Mouse (Mus musculus): ENCODE results near the gene Yju2. TPM values are rescaled to one million over a fixed set of nuclear protein-coding genes. Genes with fewer than 3 reads are reported as not detected.

Gene Yju2
- polyA plus RNA-seq, 1 experiment from 2014 or later: 10.2 TPM

- H3K4me1 ChIP-seq (replicated peaks; ENCODE audit: control insufficient read depth, insufficient read depth, low read length): peaks cover 11% of the 10 kb centered on the region; the same call in 1 of the 2 replicates
- peak overlapping the region; percentile 87 for H3K4me3 ChIP-seq (ENCODE audit: low read depth, low read length)
- peaks cover 20% of the 10 kb centered on the region; the same call in 1 of the 2 replicates for H3K36me3 ChIP-seq (ENCODE audit: control insufficient read depth, insufficient read depth)
- no peak for TF ChIP-seq CTCF (IDR thresholded peaks at IDR 0.05; ENCODE audit: low read depth)
- H3K4me2 ChIP-seq (replicated peaks; ENCODE audit: low read depth): peak overlapping the region; percentile 94
- peak overlapping the region; percentile 58 for H3K9ac ChIP-seq (ENCODE audit: low read depth, low read length)
- no peaks in the 10 kb centered on the region for H3K27me3 ChIP-seq (replicated peaks; ENCODE audit: control insufficient read depth, insufficient read depth, low read length)
- no peaks in the 10 kb centered on the region for H3K9me3 ChIP-seq (ENCODE audit: control insufficient read depth)
- H3K27ac ChIP-seq (ENCODE audit: low read depth, low read length): peak overlapping the region; percentile 79
- peak; percentile 86 for ATAC-seq
- WGBS: under 1% methylated on average over 21 of the region's 21 CpGs
Observed at GRCm38 (mm10) chr17:56008356-56009087, 49.6 kb downstream of the Yju2 start.

DNA sequence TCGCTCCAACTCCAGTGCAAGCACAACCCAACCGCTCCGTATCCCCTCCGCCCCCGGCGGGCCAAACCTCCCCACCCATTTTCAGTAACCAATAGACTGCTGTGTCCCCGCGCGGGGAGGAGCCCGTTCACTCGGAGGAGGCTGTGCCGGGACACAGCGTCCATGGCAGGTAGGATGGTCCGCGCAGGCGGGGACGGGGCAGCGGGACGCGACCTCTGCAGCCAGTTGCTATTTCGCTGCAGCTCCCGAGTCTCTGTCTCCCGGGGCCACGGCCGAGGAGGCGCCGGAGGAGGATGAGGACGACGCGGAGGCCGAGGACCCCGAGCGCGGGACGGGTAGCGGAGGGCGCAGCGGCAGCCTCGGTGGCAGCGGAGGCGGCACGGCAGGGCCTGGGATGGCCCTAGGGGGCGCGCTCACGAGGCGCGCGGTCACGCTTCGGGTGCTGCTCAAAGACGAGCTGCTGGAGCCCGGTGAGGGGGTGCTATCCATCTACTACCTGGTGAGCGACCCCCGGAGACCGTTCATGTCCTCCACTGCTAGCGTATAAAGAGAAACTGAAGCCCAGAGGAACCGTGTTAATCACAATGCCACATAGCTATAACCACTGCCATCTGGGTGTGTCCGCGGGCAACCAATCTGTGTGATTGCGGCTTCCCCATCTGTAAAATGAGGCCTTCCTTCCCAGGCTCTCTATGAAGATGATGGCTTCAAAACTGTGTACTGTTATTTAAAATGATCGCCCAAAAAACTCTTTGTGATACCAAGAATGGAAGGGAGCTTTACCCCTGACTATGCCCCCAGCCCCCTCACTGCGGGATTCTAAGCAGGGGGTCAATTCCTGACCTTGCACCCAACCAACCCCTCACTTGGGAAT lies 50.4 kb downstream of the Yju2 start:
- Histone ChIP-seq H3K27ac (ENCODE audit: low read depth, low read length) (peak overlapping the region; percentile 79), H3K27me3 (replicated peaks; ENCODE audit: control insufficient read depth, insufficient read depth, low read length) (no peaks in the 10 kb centered on the region), H3K36me3 (ENCODE audit: control insufficient read depth, insufficient read depth) (peaks cover 22% of the 10 kb centered on the region; the same call in 1 of the 2 replicates), H3K9ac (ENCODE audit: low read depth, low read length) (peak overlapping the region; percentile 58), H3K4me2 (replicated peaks; ENCODE audit: low read depth) (peak overlapping the region; percentile 94), H3K4me1 (replicated peaks; ENCODE audit: control insufficient read depth, insufficient read depth, low read length) (peaks cover 11% of the 10 kb centered on the region; the same call in 1 of the 2 replicates), H3K9me3 (ENCODE audit: control insufficient read depth) (no peaks in the 10 kb centered on the region), H3K4me3 (ENCODE audit: low read depth, low read length) (peak overlapping the region; percentile 87)
- peak; percentile 77 for ATAC-seq
- WGBS: 1% methylated on average over 61 of the region's 62 CpGs
- peak; percentile 75 for TF ChIP-seq CTCF (IDR thresholded peaks at IDR 0.05; ENCODE audit: low read depth)

DNA sequence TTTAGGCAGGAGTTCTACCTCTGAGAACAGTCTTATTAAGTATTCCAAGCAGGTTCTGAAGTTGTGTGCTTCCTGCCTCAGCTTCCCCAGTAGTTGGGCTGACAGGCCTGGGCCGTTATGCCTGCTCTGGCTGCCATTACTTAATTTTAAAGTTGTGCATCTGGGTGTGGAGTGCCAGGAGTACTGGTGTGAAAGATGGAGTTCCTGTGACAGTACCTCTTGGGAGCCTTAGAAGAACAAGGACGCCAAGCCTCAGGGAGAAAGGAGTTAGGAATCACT lies 51.0 kb downstream of the Yju2 start:
- Histone ChIP-seq H3K4me2 (replicated peaks; ENCODE audit: low read depth) (peak overlapping the region; percentile 94), H3K36me3 (ENCODE audit: control insufficient read depth, insufficient read depth) (peaks cover 25% of the 10 kb centered on the region; the same call in 1 of the 2 replicates), H3K4me3 (ENCODE audit: low read depth, low read length) (peak overlapping the region; percentile 87), H3K4me1 (replicated peaks; ENCODE audit: control insufficient read depth, insufficient read depth, low read length) (peaks cover 11% of the 10 kb centered on the region; the same call in 1 of the 2 replicates), H3K27ac (ENCODE audit: low read depth, low read length) (no peak overlapping the region), H3K9ac (ENCODE audit: low read depth, low read length) (peak overlapping the region; percentile 58; the same call in 1 of the 2 replicates), H3K27me3 (replicated peaks; ENCODE audit: control insufficient read depth, insufficient read depth, low read length) (no peaks in the 10 kb centered on the region), H3K9me3 (ENCODE audit: control insufficient read depth) (no peaks in the 10 kb centered on the region)
- ATAC-seq: no peak
- TF ChIP-seq CTCF (IDR thresholded peaks at IDR 0.05; ENCODE audit: low read depth): no peak
- WGBS: 38% methylated on average over 2 of the region's 2 CpGs

DNA sequence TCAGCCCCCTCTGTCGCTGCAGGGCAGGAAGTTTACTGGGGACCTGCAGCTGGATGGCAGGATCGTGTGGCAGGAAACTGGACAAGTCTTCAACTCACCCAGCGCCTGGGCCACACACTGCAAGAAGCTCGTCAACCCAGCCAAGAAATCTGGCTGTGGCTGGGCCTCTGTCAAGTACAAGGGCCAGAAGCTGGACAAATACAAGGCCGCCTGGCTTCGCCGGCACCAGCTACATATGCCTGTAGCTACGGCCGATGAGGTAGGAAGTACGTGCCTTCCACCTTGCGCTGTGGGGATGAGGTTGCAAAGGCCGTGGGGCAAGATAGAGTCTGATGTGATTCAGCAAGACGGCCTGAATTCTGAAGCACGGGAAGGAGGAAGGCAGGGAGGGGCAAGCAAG lies 51.4 kb downstream of the Yju2 start:
- no peak for ATAC-seq
- 59% methylated on average over 14 of the region's 14 CpGs for WGBS
- Histone ChIP-seq H3K36me3 (ENCODE audit: control insufficient read depth, insufficient read depth) (peaks cover 29% of the 10 kb centered on the region), H3K9me3 (ENCODE audit: control insufficient read depth) (no peaks in the 10 kb centered on the region), H3K4me1 (replicated peaks; ENCODE audit: control insufficient read depth, insufficient read depth, low read length) (peaks cover 11% of the 10 kb centered on the region; the same call in 1 of the 2 replicates), H3K4me3 (ENCODE audit: low read depth, low read length) (peak overlapping the region; percentile 87), H3K4me2 (replicated peaks; ENCODE audit: low read depth) (peak overlapping the region; percentile 94), H3K27ac (ENCODE audit: low read depth, low read length) (no peak overlapping the region), H3K9ac (ENCODE audit: low read depth, low read length) (0 out of 2 replicates have a peak overlapping the region, but pooled peaks have one; percentile 58), H3K27me3 (replicated peaks; ENCODE audit: control insufficient read depth, insufficient read depth, low read length) (no peaks in the 10 kb centered on the region)
- TF ChIP-seq CTCF (IDR thresholded peaks at IDR 0.05; ENCODE audit: low read depth): no peak

DNA sequence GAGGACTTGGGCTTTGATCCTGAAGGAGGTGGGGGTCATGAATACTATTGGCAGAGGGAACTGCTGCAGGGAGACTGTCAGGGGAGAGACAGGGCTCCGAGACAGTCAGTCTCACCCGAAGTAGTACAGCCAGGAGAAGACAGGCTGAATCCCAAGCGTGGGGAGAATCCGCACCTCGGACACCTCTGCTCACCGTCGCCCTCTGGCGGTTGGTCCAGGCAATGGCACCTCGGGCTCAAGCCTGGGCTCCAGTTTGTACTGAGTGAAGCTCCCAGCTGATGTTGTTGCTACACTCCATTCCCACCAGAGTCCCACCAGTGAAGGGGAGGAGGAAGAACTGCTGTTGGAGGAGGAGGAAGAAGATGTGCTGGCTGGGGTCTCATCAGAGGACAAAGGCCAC lies 51.8 kb downstream of the Yju2 start:
- Histone ChIP-seq H3K27ac (ENCODE audit: low read depth, low read length) (no peak overlapping the region), H3K9me3 (ENCODE audit: control insufficient read depth) (no peaks in the 10 kb centered on the region), H3K27me3 (replicated peaks; ENCODE audit: control insufficient read depth, insufficient read depth, low read length) (no peaks in the 10 kb centered on the region), H3K9ac (ENCODE audit: low read depth, low read length) (0 out of 2 replicates have a peak overlapping the region, but pooled peaks have one; percentile 58), H3K36me3 (ENCODE audit: control insufficient read depth, insufficient read depth) (peaks cover 33% of the 10 kb centered on the region), H3K4me2 (replicated peaks; ENCODE audit: low read depth) (peak overlapping the region; percentile 94), H3K4me3 (ENCODE audit: low read depth, low read length) (peak overlapping the region; percentile 6), H3K4me1 (replicated peaks; ENCODE audit: control insufficient read depth, insufficient read depth, low read length) (peaks cover 11% of the 10 kb centered on the region; the same call in 1 of the 2 replicates)
- 7% methylated on average over 7 of the region's 9 CpGs for WGBS
- peak; percentile 98 for TF ChIP-seq CTCF (IDR thresholded peaks at IDR 0.05; ENCODE audit: low read depth)
- no peak for ATAC-seq

- Histone ChIP-seq H3K4me2 (replicated peaks; ENCODE audit: low read depth) (no peak overlapping the region), H3K27me3 (replicated peaks; ENCODE audit: control insufficient read depth, insufficient read depth, low read length) (no peaks in the 10 kb centered on the region), H3K9ac (ENCODE audit: low read depth, low read length) (no peak overlapping the region), H3K4me1 (replicated peaks; ENCODE audit: control insufficient read depth, insufficient read depth, low read length) (peaks cover 11% of the 10 kb centered on the region; the same call in 1 of the 2 replicates), H3K27ac (ENCODE audit: low read depth, low read length) (no peak overlapping the region), H3K9me3 (ENCODE audit: control insufficient read depth) (no peaks in the 10 kb centered on the region), H3K4me3 (ENCODE audit: low read depth, low read length) (no peak overlapping the region), H3K36me3 (ENCODE audit: control insufficient read depth, insufficient read depth) (peaks cover 41% of the 10 kb centered on the region)
- ATAC-seq: no peak
- WGBS: 89% methylated on average over 7 of the region's 7 CpGs
- no peak for TF ChIP-seq CTCF (IDR thresholded peaks at IDR 0.05; ENCODE audit: low read depth)
Observed at GRCm38 (mm10) chr17:56011441-56011840, 52.5 kb downstream of the Yju2 start.

Data from intestine, postnatal 0 days (tissue).